Mouse (Mus musculus) gastrocnemius, postnatal 4 days (tissue): ENCODE data around the gene Pbp2. TPM values are rescaled to one million over a fixed set of nuclear protein-coding genes. Genes with fewer than 3 reads are reported as not detected.

Experiments
- DNase-seq, 2 experiments: peaks; one replicate each; pipeline ENCODE4 v3.0.0; 2021 to 2022; ENCODE audit warnings: low spot score in 2 of 2, mixed read lengths in 2 of 2
- total RNA-seq, 2 experiments: library from RNA; stranded (reverse); gene quantifications; 2 replicates each; pipeline ENCODE4 v1.2.3; 2021

The Pbp2 gene
- total RNA-seq, 2 experiments from 2014 or later = 0.49 TPM; not detected in 1

DNA sequence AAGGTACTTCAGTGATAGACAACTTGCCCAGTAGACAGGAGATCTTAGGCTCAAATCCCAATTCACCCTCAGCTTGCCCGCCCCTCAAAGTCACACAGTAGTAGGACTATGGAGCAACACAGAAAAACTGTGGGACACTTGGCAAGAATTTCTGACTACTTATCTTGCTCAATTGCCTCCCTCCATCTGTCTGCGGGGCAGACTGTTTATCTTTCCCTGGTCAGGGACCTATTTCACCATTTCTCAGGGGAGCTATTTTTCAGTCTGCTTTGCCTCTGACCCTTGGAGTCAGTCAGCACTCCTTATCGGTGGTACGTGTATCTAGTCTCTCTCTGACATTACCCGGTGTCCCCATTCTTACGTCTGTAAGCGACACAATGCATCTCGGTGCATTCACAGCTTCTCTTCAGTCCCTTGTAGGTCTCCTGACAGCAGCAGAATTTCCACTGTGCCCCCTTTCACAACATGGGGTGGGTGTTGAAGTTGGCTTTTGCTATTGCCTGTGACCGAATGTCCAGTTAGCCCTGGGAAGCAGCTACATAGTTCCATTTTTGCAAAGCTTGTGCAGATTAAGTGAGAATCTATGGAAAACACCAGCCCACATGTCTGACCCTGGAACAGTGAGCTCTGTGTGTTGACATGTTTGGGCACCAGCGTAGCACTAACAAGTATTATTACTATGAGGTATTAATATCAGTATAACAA lies 7.6 kb downstream of the Pbp2 start:
- no peak for DNase-seq

DNA sequence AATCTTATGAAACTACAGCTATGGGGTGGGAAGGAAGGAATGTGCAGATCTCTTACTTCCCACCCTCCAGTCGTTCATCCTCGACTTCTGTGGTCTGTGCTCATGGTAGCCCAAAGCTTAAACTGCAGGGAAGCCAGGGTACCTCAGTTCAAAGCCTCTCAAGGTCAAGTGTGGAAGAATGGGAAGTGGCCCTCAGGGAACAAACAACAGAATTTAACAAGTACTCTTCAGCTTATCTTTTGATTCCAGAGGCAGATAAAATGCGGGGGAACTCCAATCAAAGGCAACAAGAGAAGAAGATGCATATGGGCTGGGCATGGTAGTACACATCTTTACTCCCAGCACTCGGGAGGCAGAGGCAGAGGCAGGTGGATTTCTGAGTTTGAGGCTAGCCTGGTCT lies 9.7 kb downstream of the Pbp2 start:
- no peak for DNase-seq

DNA sequence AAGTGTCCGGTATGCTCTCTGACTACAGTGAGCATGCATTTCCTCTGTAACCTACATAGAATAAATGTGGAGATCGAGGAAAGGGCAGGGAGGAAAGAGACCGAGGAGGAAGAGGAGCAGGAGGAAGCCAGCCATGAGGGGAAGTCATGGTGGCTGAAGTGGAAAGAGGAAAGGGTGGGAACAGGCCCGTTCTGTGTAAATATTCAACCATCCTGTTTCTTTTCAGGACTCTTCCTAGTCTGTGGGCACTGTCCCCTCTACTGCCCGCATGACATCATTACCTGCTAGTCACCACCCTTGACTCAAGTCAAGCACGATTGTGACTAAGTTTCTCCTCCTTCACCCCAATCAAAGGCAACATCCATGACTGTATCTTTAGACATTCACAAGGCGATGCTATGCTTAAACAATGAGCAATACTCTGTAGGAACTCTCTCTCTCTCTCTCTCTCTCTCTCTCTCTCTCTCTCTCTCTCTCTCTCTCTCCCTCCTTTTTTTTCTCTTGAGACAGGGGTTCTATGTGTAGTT lies 11.1 kb downstream of the Pbp2 start:
- no peak for DNase-seq

DNA sequence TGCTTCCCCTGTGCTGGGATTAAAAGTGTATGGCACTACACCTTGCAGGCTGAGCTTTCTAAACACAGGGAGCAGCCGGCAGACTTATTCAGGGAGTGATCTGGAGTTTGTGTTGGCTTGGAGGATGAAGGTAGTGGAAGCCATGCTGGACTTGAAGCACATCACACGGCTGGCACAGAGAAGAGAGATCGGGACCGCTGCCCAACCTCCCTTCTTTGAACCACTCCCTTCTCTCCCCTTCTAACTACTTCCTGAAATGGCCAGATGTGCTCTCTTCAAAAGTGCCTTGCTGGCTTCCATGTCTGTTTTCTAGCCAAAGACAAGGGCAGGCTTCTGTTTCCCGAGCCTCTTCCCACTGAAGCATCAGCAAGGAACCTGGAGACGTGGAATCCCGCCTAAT lies 12.6 kb downstream of the Pbp2 start:
- peak in 1 of 2 experiments; percentile 22 for DNase-seq

DNA sequence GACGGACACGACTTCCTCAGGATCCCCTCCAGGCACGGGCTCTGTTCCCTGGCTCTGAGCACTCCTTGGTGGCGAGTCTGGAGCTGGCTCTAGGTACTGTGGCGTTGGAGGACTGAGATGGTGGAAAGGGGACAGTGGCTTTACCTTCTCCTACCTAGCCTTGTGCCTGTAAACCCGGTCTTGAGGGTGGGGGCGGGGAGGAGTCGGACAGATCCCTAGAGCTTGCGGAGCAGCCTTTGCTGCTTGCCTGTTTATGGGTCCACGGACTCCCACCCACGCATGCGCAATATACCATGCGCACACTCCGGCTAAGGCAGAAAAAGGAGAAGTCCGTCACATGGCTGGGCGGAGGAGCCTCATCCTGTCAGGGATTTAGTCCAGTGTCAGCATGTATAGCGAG lies 13.9 kb downstream of the Pbp2 start:
- DNase-seq = peak in 1 of 2 experiments; percentile 46

DNA sequence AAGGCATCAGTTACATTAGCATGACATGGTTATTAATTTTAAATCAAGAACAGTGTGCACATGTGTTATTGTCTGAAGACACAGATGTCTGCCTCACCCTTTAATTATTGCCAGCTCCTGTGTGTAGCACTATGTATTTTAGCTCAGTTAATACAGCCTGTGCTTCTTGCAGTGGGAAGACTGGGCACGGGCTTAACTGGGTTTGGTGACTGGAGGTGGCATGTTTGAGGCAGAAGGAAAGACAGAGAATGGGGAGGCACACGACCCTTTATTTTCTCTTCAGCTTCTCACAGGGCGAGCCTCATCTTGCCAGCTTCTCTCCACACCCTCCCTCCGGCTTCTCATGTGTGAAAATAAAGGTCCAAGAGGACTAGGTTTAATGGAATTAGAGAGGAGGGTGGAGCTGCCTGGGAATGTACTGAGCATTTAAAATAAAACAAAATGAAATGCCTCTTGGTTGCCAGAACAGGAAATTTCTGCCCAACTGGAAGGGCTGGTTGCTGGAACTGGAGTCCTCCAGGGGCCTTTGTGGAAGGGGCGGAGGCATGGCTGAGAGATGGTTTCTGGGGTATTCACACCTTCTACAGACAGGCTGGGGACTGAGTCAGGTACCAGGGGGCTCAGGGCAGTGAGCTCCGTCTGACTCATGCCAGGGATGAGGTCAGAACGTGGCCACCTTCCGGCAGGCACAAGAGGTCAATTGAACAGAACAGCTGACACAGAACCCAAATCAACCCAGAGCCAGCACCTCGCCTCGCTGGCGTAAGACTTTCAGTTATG lies 14.9 kb downstream of the Pbp2 start:
- DNase-seq = peak in 1 of 2 experiments; percentile 15

DNA sequence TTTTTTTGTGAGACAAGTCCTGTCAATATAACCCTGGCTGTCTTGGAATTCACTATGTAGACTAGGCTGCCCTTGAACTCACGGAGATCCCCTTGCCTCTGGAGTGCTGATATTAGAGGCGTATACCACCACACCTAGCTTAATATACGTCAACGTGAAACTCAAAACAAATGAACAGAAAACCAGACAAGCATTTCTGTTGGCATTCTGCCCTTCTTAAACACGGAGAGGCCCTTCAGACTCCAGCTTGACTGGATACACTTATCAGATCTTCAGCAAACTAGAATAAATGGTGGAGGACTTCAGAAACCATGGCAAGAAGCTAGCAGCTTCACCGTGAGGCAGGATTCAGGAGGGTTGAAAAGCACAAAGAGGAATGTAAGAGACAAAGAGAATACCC lies 16.1 kb downstream of the Pbp2 start:
- no peak for DNase-seq

DNA sequence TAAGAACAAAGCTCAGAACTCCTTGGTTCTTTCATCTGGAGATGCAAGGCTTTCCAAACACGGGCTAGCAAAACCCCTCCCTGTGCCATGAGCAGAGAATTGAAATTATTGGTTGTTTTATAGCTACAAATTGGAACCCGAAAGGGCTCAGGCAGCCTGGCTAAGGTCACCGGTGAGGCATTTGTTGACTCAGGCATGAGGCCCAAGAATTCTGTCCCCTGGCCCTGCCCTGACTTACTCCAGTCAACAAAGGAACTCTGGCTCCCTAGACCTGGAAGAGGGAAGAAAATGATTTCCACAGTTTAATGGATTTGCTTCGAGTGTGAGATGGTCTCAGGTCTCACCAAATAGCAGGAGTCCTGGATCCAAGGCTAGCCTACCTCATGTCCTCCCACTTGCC lies 17.8 kb downstream of the Pbp2 start:
- no peak for DNase-seq

DNA sequence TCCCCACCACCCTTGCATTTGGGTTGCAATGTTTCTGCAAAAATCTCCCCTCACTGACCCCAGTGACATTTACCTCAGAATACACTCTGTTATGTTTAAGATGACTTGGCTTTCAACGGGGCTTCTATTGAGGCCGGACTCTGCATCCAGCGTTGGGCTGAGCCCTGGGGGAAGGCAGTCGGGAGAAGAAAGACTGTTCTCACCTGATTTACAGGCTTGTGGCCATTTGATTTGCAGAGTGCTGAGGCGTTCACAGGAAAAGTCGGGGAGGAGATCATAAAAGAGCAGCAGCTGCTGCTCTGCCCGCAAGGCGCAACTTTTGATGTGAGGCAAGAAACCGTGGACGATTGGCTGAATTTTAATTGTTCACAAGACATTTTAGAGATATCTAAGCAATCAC lies 30.3 kb downstream of the Pbp2 start:
- no peak for DNase-seq

DNA sequence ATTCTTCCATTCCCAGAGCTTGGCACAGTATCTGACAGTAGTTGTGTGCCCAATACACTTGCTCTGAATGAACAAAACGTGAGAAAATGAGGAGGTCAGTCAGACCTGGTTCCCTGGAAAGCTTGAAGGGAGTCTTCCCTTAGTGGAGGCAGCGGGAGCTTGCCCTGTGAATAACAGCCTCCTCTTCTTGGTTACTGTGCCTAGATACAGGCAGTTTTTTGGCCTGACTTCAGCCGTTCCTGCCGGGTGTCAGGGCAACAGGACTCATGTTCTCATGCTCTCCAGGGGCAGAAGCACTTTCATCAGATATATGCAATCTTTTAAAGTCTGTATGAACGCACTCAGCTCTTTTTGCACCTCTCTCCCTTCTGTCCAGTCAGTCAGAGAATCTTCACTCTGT lies 30.9 kb downstream of the Pbp2 start:
- DNase-seq = no peak

DNA sequence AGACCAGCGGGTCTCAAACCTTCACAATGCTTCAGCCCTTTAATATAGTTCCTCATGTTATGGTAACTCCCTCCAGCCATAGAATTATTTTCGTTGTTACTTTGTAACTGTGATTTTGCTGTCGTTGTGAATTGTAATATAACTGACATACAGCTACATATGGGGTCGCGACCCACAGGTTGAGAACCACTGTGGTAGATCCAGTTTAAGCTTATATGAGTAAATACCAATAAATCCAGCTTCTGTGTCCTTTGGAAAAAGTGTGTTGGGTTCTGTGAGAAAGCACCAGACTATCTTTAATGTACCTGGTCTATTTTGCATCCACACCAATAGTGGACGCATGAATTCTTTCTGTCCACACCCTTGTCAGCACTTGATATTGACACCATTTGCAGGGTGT lies 31.9 kb downstream of the Pbp2 start:
- DNase-seq = no peak

DNA sequence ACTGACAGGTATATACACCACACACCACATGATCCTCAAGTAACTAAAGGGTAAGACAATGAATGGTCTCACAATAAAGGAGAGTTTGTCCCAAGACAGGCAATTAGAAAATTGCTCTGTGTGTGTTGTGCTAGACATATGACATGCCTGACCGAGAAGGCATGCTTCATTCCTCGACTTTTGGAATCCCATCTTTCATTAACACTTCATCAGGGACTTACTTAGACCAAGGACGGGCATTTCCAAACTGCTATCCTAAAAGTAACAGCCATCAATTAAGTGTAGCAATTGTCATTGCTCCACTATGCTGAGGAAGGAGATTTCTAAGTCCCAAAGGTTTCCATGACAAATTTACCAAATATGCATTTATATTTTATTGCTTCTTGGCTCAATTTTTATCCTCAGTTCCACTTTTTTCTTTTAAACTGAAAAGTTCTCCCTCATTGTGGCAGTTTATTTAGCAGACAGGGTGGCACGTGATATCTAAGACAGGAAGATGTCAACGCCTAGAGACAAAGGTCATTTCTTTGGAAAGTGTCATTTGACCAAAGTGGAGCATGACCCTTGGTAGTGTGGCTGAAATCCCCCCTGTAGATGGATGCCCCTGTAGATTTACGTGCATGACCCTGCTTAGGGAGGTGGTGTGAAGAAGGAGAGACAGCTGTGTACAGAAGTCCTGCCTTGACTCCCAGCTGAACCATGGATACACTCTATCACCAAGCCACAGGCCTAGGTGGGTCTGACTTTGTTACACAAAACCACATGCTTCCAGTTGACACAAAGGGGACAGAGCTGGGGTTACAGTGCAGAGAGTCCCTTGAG lies 33.5 kb downstream of the Pbp2 start:
- no peak for DNase-seq

DNA sequence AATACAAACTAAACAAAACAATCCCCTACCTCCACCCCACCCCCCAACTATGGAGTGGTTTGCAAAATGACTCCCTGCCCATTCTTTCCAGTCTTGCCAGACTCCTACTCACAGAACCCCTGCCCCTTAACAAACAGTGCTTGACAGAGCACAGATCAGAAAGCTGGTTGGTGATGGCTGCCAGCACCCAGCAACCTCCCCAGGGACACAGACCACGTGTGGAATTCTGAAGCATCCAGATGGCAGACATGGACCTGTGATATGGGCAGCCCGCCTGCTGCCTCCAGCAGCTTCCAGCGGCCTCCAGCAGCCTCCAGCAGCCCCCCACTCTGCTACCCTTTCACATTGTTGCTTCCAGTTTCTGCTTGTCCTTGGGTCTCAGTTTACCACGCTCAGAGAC lies 35.0 kb downstream of the Pbp2 start:
- no peak for DNase-seq

DNA sequence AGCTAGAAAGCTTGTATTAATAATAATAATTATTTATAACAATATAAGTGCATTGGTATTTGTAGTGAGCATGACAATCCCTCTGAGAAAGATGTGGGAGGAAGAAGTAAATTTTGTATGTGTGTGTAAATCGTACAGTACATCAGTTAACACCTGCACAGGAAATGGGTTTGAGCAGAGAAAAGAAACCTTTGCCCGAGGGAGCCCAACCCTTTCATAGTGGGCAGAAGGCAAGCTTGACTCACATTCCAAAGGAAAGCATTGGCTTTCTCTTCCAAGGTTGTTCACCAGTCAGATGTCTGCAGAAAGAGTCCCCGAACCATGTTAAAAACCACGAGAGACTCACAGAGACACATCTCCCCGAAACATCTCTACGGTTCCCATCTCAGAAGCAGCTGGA lies 37.1 kb downstream of the Pbp2 start:
- DNase-seq = no peak

DNA sequence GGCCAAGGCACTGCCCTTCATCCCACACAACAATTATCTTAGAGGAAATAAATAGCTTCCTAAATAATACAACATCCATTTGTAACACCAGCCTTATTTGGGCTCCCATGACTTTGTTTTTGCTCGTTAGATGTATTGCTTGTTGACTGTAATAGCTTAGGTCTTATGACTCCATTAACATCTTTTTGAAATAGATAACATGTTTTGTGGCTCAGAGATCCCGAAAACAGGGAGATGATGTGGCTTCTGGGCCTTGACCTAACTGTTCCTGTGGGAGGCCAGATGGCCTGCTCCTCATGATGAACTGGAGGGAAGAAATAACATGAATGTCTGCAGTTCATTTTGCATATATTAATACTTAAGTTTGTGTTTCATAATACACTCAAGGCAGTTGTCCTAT lies 38.4 kb downstream of the Pbp2 start:
- no peak for DNase-seq

DNA sequence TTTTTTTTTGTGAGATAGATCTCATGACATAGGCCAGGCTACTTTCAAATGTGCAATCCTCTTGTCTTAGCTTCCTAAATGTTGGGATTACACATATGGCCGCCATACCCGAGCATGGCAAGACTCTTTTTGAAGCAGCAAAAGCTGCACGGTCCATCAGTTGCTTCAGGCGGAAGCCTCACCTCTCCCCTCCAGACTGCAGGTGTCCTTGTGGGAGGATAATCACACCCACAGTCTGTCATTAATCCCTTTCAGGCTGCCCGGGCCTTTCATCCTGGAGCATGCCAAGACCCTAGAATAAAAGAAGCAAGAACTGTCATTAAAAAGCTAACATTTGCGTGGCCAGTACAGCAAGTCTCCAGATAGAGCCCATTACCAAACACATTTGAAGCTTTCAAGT lies 40.6 kb downstream of the Pbp2 start:
- DNase-seq = no peak

DNA sequence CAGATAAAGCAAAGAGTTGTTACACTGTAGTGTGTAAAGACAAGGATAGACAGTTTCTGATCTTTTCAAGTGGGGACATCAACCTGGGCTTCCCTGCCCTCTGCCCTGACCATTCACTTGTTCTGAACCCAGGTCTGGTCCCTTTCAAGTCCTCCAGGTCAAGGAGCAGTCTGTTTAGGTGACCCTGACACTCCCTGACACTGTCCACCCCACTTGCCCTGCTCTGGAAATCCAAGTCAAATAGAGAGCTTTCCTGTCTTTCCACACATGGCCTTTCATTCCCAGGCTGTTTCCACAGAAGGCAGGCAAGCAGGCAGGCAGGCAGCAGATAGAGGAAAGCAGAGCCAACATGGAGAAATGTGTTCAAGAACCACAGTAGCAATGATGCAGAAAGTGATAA lies 41.8 kb downstream of the Pbp2 start:
- no peak for DNase-seq

DNA sequence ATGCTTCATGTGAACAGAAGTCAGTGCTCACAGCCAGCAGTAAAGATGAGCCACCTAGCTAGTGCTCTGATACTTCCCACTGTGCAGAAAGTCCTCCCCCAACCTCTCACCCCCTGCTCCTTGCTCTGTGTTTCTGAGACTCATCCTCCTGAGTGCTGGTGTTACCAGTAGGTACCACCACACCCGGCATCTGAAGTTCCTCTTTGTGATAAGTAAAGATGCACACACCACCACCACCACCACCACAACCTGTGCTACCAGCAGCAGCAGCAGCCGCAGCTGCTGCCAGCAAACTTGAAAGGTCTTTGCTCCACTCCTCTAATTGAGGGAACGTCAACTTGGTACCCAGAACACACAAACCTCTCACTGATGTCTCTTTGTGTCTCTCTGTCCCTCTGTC lies 43.0 kb downstream of the Pbp2 start:
- no peak for DNase-seq

DNA sequence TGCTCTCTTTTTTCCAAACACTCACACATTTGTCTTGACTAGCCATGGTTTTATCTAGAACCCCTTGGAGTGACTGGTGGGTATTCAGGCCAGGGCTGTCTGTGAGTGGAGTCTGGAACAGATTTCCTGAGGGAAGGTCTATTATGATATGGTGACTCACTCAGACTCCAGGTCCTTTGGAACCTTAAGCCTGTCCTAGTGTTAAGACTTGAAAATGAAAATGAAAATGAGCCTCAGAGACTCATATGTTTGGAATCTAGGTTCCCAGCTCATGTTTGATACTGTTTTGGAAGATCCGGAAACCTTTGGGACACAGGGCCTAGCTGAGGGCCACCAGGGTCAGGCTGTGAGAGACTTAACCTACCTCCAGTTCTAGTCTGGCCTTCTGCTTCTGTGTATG lies 44.1 kb downstream of the Pbp2 start:
- no peak for DNase-seq

DNA sequence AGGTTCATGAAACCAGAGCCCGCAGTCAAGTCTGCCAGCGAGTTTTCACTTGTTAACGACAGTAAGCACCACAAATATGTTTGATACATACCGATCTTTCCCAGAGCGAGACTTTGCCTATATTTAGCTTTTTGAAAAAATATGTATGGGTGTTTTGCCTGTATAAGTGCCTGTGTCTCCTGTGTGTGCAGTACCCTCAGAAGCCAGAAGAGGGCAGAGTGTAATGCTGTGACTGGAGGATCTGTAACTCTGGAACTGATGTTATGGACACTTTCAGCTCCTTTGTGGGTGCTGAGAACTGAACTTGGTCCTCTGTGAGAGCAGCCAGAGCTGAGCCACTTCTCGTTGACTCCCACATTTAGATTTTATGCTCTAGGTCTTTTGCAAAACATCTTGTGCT lies 46.1 kb downstream of the Pbp2 start:
- no peak for DNase-seq

DNA sequence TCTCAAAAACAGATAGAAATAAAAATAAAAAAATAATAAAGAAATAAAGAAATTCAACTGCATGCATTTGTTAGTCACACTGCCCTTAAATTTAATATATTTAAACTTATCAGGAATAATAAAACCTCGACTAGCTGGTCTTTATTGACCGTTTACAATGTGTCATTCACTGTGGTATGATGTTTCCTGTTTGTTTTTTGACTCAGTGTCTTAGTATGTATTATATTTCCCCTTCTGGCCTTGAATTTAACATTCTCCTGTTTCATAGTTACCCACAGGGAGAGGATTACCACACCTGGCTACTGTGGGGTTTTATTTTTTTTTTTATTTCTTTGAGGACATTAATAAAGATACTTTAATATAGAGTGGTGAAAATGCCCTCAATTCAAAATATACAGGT lies 47.6 kb downstream of the Pbp2 start:
- DNase-seq = no peak

DNA sequence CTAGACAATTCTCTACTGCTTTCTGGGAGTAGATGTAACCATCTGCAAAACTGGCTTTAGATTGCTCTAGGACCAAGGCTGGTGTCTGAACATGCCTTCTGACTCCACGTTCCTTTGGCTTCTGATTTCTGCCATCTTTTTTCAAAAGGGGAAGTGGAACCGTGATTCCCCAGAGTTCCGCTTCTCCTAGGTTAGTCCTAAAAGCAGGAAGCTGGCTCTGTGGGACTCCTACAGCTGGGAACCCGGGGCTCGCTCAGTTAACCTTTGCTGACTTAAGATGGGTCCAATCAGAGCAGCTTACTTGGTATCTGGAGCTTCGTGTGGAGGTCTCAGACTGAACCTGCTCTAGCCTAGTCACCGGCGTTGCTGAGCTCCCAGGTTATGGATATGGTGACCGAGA lies 49.1 kb downstream of the Pbp2 start:
- DNase-seq = no peak
